Mouse (Mus musculus) layer of hippocampus, postnatal 25 days (tissue): ENCODE measurements around the gene Il27. TPM values are rescaled to one million over a fixed set of nuclear protein-coding genes. Genes with fewer than 3 reads are reported as not detected.

ENCODE experiments used
- DNase-seq, 2 experiments: peaks; one replicate each; pipeline ENCODE4 v3.0.0; 2022; ENCODE audit warnings: mixed read lengths in 2 of 2, low spot score in 1 of 2; ENCODE audit errors: extremely low spot score in 1 of 2
- microRNA-seq, 2 experiments: library from miRNA; unstranded; fragments of <30 nt; microRNA quantifications; one replicate each; pipeline ENCODE4 v1.2.0; 2021
- total RNA-seq, 2 experiments: library from RNA; stranded (reverse); gene quantifications; 2 replicates each; pipeline ENCODE4 v1.2.3; 2021

The Il27 gene
- total RNA-seq, 2 experiments from 2014 or later: not detected

- no peak for DNase-seq
Measured at GRCm38 (mm10) chr7:126545631-126546030, 49.1 kb downstream of the Il27 start.

- no peak for DNase-seq
Measured at GRCm38 (mm10) chr7:126541661-126542060, 53.1 kb downstream of the Il27 start.

Small RNAs within 50 kb of the gene (microRNA-seq; reads per million reads assigned to microRNA genes)
- gene Mir7059: 7.4 to 10.7 reads per million in 2 experiments

Other genes with a start within 250 kb of the Il27 start
- gene Lat, start 225.4 kb downstream of the Il27 start, total RNA-seq: 1 to 10 TPM; 1.1 to 1.3 TPM
- gene Spns1, start 217.5 kb downstream of the Il27 start, total RNA-seq: 10 to 100 TPM; 87.5 to 89.6 TPM
- 1 to 10 TPM; 5.8 to 8.4 TPM for gene Nfatc2ip, start 198.2 kb downstream of the Il27 start, total RNA-seq
- gene Cd19, start 180.1 kb downstream of the Il27 start, total RNA-seq: not detected
- gene Rabep2, start 166.2 kb downstream of the Il27 start, total RNA-seq: 10 to 100 TPM in 1 of 2 experiments, 1 to 10 TPM in 1; 9.8 to 13.5 TPM
- gene Atp2a1, start 131.8 kb downstream of the Il27 start, total RNA-seq: 1 to 10 TPM in 1 of 2 experiments, under 1 TPM in 1; 0.76 to 1.0 TPM
- 10 to 100 TPM; 70.8 to 73.1 TPM for gene Sh2b1, start 119.5 kb downstream of the Il27 start, total RNA-seq
- 10 to 100 TPM; 77.2 to 78.8 TPM for gene Tufm, start 107.6 kb downstream of the Il27 start, total RNA-seq
- gene Atxn2l, start 91.5 kb downstream of the Il27 start, total RNA-seq: 100 to 1,000 TPM; 101 to 134 TPM
- 100 to 1,000 TPM; 184 to 193 TPM for gene Eif3c, start 28.5 kb downstream of the Il27 start, total RNA-seq
- 1 to 10 TPM in 1 of 2 experiments, under 1 TPM in 1; 0.28 to 1.1 TPM for gene Apobr, start 10.0 kb downstream of the Il27 start, total RNA-seq
- 10 to 100 TPM; 30.3 to 37.4 TPM for gene Cln3, start 9.1 kb downstream of the Il27 start, total RNA-seq
- gene Nupr1, start 35.9 kb upstream of the Il27 start, total RNA-seq: 1 to 10 TPM; 5.8 to 8.6 TPM
- 10 to 100 TPM; 30.5 to 35.1 TPM for gene Sgf29, start 54.4 kb upstream of the Il27 start, total RNA-seq
- 10 to 100 TPM in 1 of 2 experiments, 1 to 10 TPM in 1; 9.5 to 11.1 TPM for gene Sult1a1, start 81.5 kb upstream of the Il27 start, total RNA-seq
- gene Bola2, start 100.5 kb upstream of the Il27 start, total RNA-seq: 100 to 1,000 TPM; 104 to 112 TPM
- gene Slx1b, start 100.8 kb upstream of the Il27 start, total RNA-seq: 10 to 100 TPM; 16.4 to 19.4 TPM
- 100 to 1,000 TPM; 129 to 139 TPM for gene Coro1a, start 112.8 kb upstream of the Il27 start, total RNA-seq
- gene Mapk3, start 164.7 kb upstream of the Il27 start, total RNA-seq: 100 to 1,000 TPM; 147 to 168 TPM
- gene Gdpd3, start 171.4 kb upstream of the Il27 start, total RNA-seq: 1 to 10 TPM; 1.7 to 4.3 TPM
- 100 to 1,000 TPM; 268 to 293 TPM for gene Ypel3, start 182.0 kb upstream of the Il27 start, total RNA-seq
- gene Tbx6, start 186.5 kb upstream of the Il27 start, total RNA-seq: under 1 TPM; 0.39 to 0.82 TPM
- gene Ppp4c, start 197.6 kb upstream of the Il27 start, total RNA-seq: 10 to 100 TPM; 53.3 to 55.0 TPM
- 10 to 100 TPM; 80.3 to 95.6 TPM for gene Fam57b, start 202.7 kb upstream of the Il27 start, total RNA-seq
- gene 4930451I11Rik, start 236.7 kb upstream of the Il27 start, total RNA-seq: not detected